Mouse (Mus musculus) adrenal gland, adult 18-20 months (tissue): ENCODE measurements around the gene Fitm1. TPM values are rescaled to one million over a fixed set of nuclear protein-coding genes. Genes with fewer than 3 reads are reported as not detected.

Experiments used
- total RNA-seq, 2 experiments: library from RNA; stranded (reverse); gene quantifications; 1 replicate in 1 of 2; 2 replicates in 1 of 2; pipeline ENCODE4 v1.2.3; 2021

The Fitm1 gene
- total RNA-seq, 2 experiments from 2014 or later: 0.96 to 2.3 TPM

Other genes starting within 250 kb of the Fitm1 start
- gene Dhrs4, start 96.9 kb upstream of the Fitm1 start, total RNA-seq: 100 to 1,000 TPM in 1 of 2 experiments, 10 to 100 TPM in 1; 79.4 to 114 TPM
- 1 to 10 TPM; 4.8 to 5.4 TPM for gene Carmil3, start 85.0 kb upstream of the Fitm1 start, total RNA-seq
- gene Cpne6, start 65.2 kb upstream of the Fitm1 start, total RNA-seq: under 1 TPM in 1 of 2 experiments, not detected in 1; 0.13 TPM
- gene Nrl, start 50.6 kb upstream of the Fitm1 start, total RNA-seq: not detected
- 10 to 100 TPM; 21.6 to 31.7 TPM for gene Pck2, start 35.4 kb upstream of the Fitm1 start, total RNA-seq
- 100 to 1,000 TPM; 107 to 153 TPM for gene Dcaf11, start 15.6 kb upstream of the Fitm1 start, total RNA-seq
- gene A730061H03Rik, start 15.2 kb upstream of the Fitm1 start, total RNA-seq: 1 to 10 TPM in 1 of 2 experiments, not detected in 1; 1.5 TPM
- gene Psme1, start 2.5 kb downstream of the Fitm1 start, total RNA-seq: 100 to 1,000 TPM; 231 to 367 TPM
- gene Emc9, start 9.7 kb downstream of the Fitm1 start, total RNA-seq: 10 to 100 TPM; 27.5 to 45.7 TPM
- 100 to 1,000 TPM; 400 to 422 TPM for gene Psme2, start 15.5 kb downstream of the Fitm1 start, total RNA-seq
- gene Rnf31, start 16.1 kb downstream of the Fitm1 start, total RNA-seq: 10 to 100 TPM; 28.1 to 36.0 TPM
- 10 to 100 TPM; 20.0 to 26.2 TPM for gene Irf9, start 28.0 kb downstream of the Fitm1 start, total RNA-seq
- gene Rec8, start 42.4 kb downstream of the Fitm1 start, total RNA-seq: 1 to 10 TPM; 3.5 to 7.4 TPM
- gene Ipo4, start 60.3 kb downstream of the Fitm1 start, total RNA-seq: 100 to 1,000 TPM in 1 of 2 experiments, 10 to 100 TPM in 1; 95.4 to 122 TPM
- gene Gm49378, start 62.3 kb downstream of the Fitm1 start, total RNA-seq: 1 to 10 TPM in 1 of 2 experiments, not detected in 1; 2.1 TPM
- gene Tm9sf1, start 68.2 kb downstream of the Fitm1 start, total RNA-seq: 10 to 100 TPM; 70.2 to 84.9 TPM
- gene Tssk4, start 74.6 kb downstream of the Fitm1 start, total RNA-seq: 1 to 10 TPM in 1 of 2 experiments, under 1 TPM in 1; 0.58 to 1.2 TPM
- 10 to 100 TPM; 37.1 to 59.5 TPM for gene Mdp1, start 84.9 kb downstream of the Fitm1 start, total RNA-seq
- gene Gmpr2, start 96.3 kb downstream of the Fitm1 start, total RNA-seq: 10 to 100 TPM; 24.0 to 24.5 TPM
- gene Nedd8, start 96.5 kb downstream of the Fitm1 start, total RNA-seq: 100 to 1,000 TPM; 312 to 368 TPM
- gene Tinf2, start 106.2 kb downstream of the Fitm1 start, total RNA-seq: 10 to 100 TPM; 34.3 to 59.4 TPM
- gene Tgm1, start 138.3 kb downstream of the Fitm1 start, total RNA-seq: under 1 TPM; 0.29 to 0.30 TPM
- 10 to 100 TPM; 15.9 to 20.0 TPM for gene Rabggta, start 146.6 kb downstream of the Fitm1 start, total RNA-seq
- 10 to 100 TPM; 60.4 to 72.0 TPM for gene Dhrs1, start 170.1 kb downstream of the Fitm1 start, total RNA-seq
- 10 to 100 TPM; 14.0 to 14.3 TPM for gene Nop9, start 170.1 kb downstream of the Fitm1 start, total RNA-seq
- 1 to 10 TPM in 1 of 2 experiments, under 1 TPM in 1; 0.76 to 2.3 TPM for gene Cideb, start 182.8 kb downstream of the Fitm1 start, total RNA-seq
- not detected for gene Ltb4r2, start 185.8 kb downstream of the Fitm1 start, total RNA-seq
- gene Ltb4r1, start 190.3 kb downstream of the Fitm1 start, total RNA-seq: under 1 TPM; 0.42 to 0.50 TPM
- gene Adcy4, start 208.5 kb downstream of the Fitm1 start, total RNA-seq: 10 to 100 TPM in 1 of 2 experiments, 1 to 10 TPM in 1; 8.3 to 17.1 TPM
- 1 to 10 TPM; 3.6 to 4.5 TPM for gene Ripk3, start 213.2 kb downstream of the Fitm1 start, total RNA-seq
- gene Nfatc4, start 247.5 kb downstream of the Fitm1 start, total RNA-seq: 10 to 100 TPM; 17.4 to 21.4 TPM